Mouse (Mus musculus): ENCODE data around the gene Fam53b.

DNA sequence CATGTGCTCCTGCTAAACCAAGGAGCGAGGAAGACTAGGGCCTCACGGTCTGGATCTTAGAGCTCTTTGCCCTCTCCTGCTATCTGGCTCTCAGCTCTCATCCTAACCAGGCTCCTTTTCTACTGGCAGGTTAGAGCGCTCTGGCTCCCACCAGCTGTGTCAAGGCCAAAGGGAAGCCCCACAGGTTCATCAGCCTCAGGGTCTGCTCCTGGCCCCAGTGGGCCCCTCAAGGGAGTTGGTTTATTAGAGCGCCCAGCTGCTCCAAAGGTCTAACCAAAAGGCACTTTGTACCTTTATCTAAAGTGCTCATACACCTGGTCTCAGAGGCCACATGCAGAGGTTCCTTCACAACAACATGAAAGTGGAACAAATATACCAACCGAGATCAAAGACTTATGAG, 57.4 kb downstream of the Fam53b start:
- TF ChIP-seq POLR2A (IDR thresholded peaks at IDR 0.05; ENCODE audit: low read depth, low read length) (no peak), CTCF (conservative IDR thresholded peaks at IDR 0.05 in 1 of 2, IDR thresholded peaks at IDR 0.05 in 1 of 2; ENCODE audit: low read depth in 2 of 2, low read length in 2 of 2) (no peak), JUND (conservative IDR thresholded peaks at IDR 0.05; ENCODE audit: low read depth, low read length) (no peak), ELF1 (IDR thresholded peaks at IDR 0.05; ENCODE audit: low read depth, low read length) (no peak), MEF2A (IDR thresholded peaks at IDR 0.05; ENCODE audit: borderline replicate concordance, low read depth, low read length) (no peak), TCF12 (IDR thresholded peaks at IDR 0.05; ENCODE audit: low read depth, low read length) (no peak), HCFC1 (IDR thresholded peaks at IDR 0.05; ENCODE audit: low read depth, low read length) (no peak), POLR2AphosphoS2 (IDR thresholded peaks at IDR 0.05; ENCODE audit: low read depth, low read length) (no peak)

All from CH12.LX (cell line).